Mouse (Mus musculus): ENCODE measurements at regions not wholly inside any gene's neighbourhood (a gene's known extent, or its start where the extent isn't known, plus 50 kb on each side); places are given as distances from the start of the nearest gene placed in this dataset.

DNA sequence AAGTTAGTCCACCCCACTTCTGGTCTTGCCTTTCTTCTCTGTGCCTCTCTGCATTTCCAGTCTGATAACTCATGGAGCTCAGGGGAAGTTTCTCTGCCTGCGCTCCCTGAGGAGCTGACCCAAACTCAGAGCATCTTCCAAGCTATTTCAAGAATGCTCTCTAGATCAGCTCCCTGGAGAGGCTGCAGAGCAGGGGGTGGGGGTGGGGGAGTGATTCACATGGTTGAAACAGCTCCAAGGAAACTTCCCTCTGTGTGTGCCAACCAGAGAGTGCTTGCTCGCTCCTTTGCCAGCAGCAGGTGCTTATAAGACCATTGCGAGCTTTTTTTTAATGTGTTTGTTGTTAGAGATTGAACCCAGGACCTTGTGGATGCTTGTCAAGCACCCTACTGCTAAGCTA, 257.3 kb upstream of the Gm9008 start:
- TF ChIP-seq CEBPB (IDR thresholded peaks at IDR 0.05; ENCODE audit: low read depth) (no peak), USF1 (IDR thresholded peaks at IDR 0.05; ENCODE audit: low read depth) (no peak), FOSL1 (IDR thresholded peaks at IDR 0.05; ENCODE audit: insufficient read depth, low read length, poor library complexity, severe bottlenecking) (no peak), MYOG (IDR thresholded peaks at IDR 0.05; ENCODE audit: control insufficient read depth, extremely low read depth, insufficient read length) (no peak), CTCF (IDR thresholded peaks at IDR 0.05; ENCODE audit: control insufficient read depth, insufficient read depth, insufficient read length) (no peak), MAX (IDR thresholded peaks at IDR 0.05) (no peak), MYOD1 (IDR thresholded peaks at IDR 0.05; ENCODE audit: control insufficient read depth, insufficient read length, low read depth) (no peak)

More for the DNA sequence above, 257.3 kb upstream of the Gm9008 start:
- H3K4me3 ChIP-seq (ENCODE audit: insufficient read depth, poor library complexity, severe bottlenecking): no peak overlapping the region
- H3K36me3 ChIP-seq (ENCODE audit: control insufficient read depth, insufficient read depth): no peaks in the 10 kb centered on the region
- H3K79me2 ChIP-seq (ENCODE audit: control insufficient read depth, insufficient read depth): no peaks in the 10 kb centered on the region
- no peaks in the 10 kb centered on the region for H3K79me3 ChIP-seq (ENCODE audit: low read depth)
- H3ac ChIP-seq (ENCODE audit: control insufficient read depth, insufficient read length, low read depth): no peak overlapping the region
- H3K27me3 ChIP-seq (ENCODE audit: control insufficient read depth, insufficient read depth, insufficient read length): no peaks in the 10 kb centered on the region
